Mouse (Mus musculus) neural tube, embryonic 14.5 days (tissue): Measurements from ENCODE around the gene Snx29. TPM values are rescaled to one million over a fixed set of nuclear protein-coding genes. Genes with fewer than 3 reads are reported as not detected.
"Not testable (repeated sequence)": the region's sequence is repeated elsewhere in the genome, so short reads cannot be mapped to it uniquely, and the experiment has no call there.

Experiments used
- ATAC-seq: fragments of 200-750 bp; cut with Nextera tagmentation; 2 replicates; pipeline ENCODE4 v1.8.0; 2017; ENCODE audit warnings: low read depth, mild to moderate bottlenecking, moderate TSS enrichment, moderate library complexity
- H3K27ac ChIP-seq: fragments of 300-500 bp; sonication (generic); 2 replicates; pipeline ENCODE4 v1.5.1; 2014; ENCODE audit warnings: low read depth, mild to moderate bottlenecking, control low read depth, low read length, moderate library complexity, mixed read lengths
- H3K27me3 ChIP-seq: fragments of 300-500 bp; sonication (generic); 2 replicates; pipeline ENCODE4 v1.6.1; 2014; ENCODE audit warnings: low read length; ENCODE audit not compliant: control insufficient read depth, insufficient read depth
- H3K36me3 ChIP-seq: fragments of 300-500 bp; sonication (generic); 2 replicates; pipeline ENCODE4 v1.6.1; 2014; ENCODE audit warnings: low read length, mixed read lengths; ENCODE audit not compliant: control insufficient read depth, insufficient read depth
- H3K4me1 ChIP-seq: fragments of 300-500 bp; sonication (generic); 2 replicates; pipeline ENCODE4 v1.6.1; 2014; ENCODE audit warnings: low read length; ENCODE audit not compliant: control insufficient read depth, insufficient read depth
- H3K4me2 ChIP-seq: fragments of 300-500 bp; sonication (generic); 2 replicates; pipeline ENCODE4 v1.6.1; 2014; ENCODE audit warnings: mild to moderate bottlenecking, low read depth, low read length, control low read depth
- H3K4me3 ChIP-seq: fragments of 300-500 bp; sonication (generic); 2 replicates; pipeline ENCODE4 v1.5.1; 2014; ENCODE audit warnings: low read depth, low read length, control low read depth, mixed read lengths
- H3K9ac ChIP-seq: fragments of 300-500 bp; sonication (generic); replicated peaks from 2 replicates; pipeline ENCODE4 v1.6.1; 2014; ENCODE audit warnings: low read depth, mild to moderate bottlenecking, control low read depth, low read length, mixed read lengths
- H3K9me3 ChIP-seq: fragments of 300-500 bp; sonication (generic); 2 replicates; pipeline ENCODE4 v1.6.1; 2016; ENCODE audit warnings: low read length; ENCODE audit not compliant: control insufficient read depth
- WGBS: fragments of 180-500 bp; shearing (Covaris S2); extraction: QIAGEN DNeasy Blood & Tissue Kit; methylation state at CpG from one replicate; pipeline ENCODE4 v1.1.7; 2014; 5-methylcytosine and 5-hydroxymethylcytosine counted together
- polyA plus RNA-seq: library from polyadenylated mRNA; unstranded; fragments of >200 nt; fragmentation: Nextera tagmentation; extraction: Ambion mirVana; gene quantifications from 2 replicates; pipeline ENCODE4 v1.2.1, GENCODE M21; 2014

The Snx29 gene
- polyA plus RNA-seq, 1 experiment from 2014 or later = 21.5 TPM

- no peaks in the 10 kb centered on the region for H3K4me1 ChIP-seq
- 93% methylated on average over 4 of the region's 4 CpGs for WGBS
- no peaks in the 10 kb centered on the region for H3K9me3 ChIP-seq
- H3K36me3 ChIP-seq = 0 out of 2 replicates have a peak, but pooled peaks cover 3% of the 10 kb centered on the region
- no peak overlapping the region for H3K27ac ChIP-seq
- no peak overlapping the region for H3K4me3 ChIP-seq
- no peak for ATAC-seq
- no peaks in the 10 kb centered on the region for H3K27me3 ChIP-seq
- H3K4me2 ChIP-seq = no peak overlapping the region
- H3K9ac ChIP-seq = no peak overlapping the region
These were observed 124.3 kb downstream of the Snx29 start for GRCm38 (mm10) chr16:11446977-11447376.

GRCm38 (mm10) chr16:11447905-11448304 is 125.2 kb downstream of the Snx29 start:
- no peaks in the 10 kb centered on the region for H3K4me1 ChIP-seq
- no peaks in the 10 kb centered on the region for H3K9me3 ChIP-seq
- H3K4me2 ChIP-seq = no peak overlapping the region
- H3K36me3 ChIP-seq = 0 out of 2 replicates have a peak, but pooled peaks cover 3% of the 10 kb centered on the region
- 96% methylated on average over 5 of the region's 5 CpGs for WGBS
- H3K4me3 ChIP-seq = no peak overlapping the region
- no peak overlapping the region for H3K9ac ChIP-seq
- no peak for ATAC-seq
- no peak overlapping the region for H3K27ac ChIP-seq
- no peaks in the 10 kb centered on the region for H3K27me3 ChIP-seq

GRCm38 (mm10) chr16:11448696-11449095 is 126.0 kb downstream of the Snx29 start:
- not testable (repeated sequence) for ATAC-seq, H3K4me2 ChIP-seq, H3K27me3 ChIP-seq, H3K27ac ChIP-seq, H3K4me1 ChIP-seq, H3K9me3 ChIP-seq, H3K36me3 ChIP-seq, H3K9ac ChIP-seq, H3K4me3 ChIP-seq
- WGBS = 96% methylated on average over 4 of the region's 4 CpGs

GRCm38 (mm10) chr16:11449344-11449743 is 126.6 kb downstream of the Snx29 start:
- Histone ChIP-seq H3K36me3 (0 out of 2 replicates have a peak, but pooled peaks cover 3% of the 10 kb centered on the region), H3K4me2 (no peak overlapping the region), H3K27me3 (no peaks in the 10 kb centered on the region), H3K4me3 (no peak overlapping the region), H3K9ac (no peak overlapping the region), H3K27ac (no peak overlapping the region), H3K9me3 (no peaks in the 10 kb centered on the region), H3K4me1 (no peaks in the 10 kb centered on the region)
- 89% methylated on average over 4 of the region's 4 CpGs for WGBS
- ATAC-seq = no peak

- Histone ChIP-seq H3K36me3 (0 out of 2 replicates have a peak, but pooled peaks cover 3% of the 10 kb centered on the region), H3K9ac (no peak overlapping the region), H3K4me3 (no peak overlapping the region), H3K9me3 (no peaks in the 10 kb centered on the region), H3K27me3 (no peaks in the 10 kb centered on the region), H3K4me1 (no peaks in the 10 kb centered on the region), H3K27ac (no peak overlapping the region), H3K4me2 (no peak overlapping the region)
- WGBS = 86% methylated on average over 4 of the region's 4 CpGs
- no peak for ATAC-seq
These were observed 127.9 kb downstream of the Snx29 start for GRCm38 (mm10) chr16:11450626-11451025.

- H3K9ac ChIP-seq = no peak overlapping the region
- H3K4me3 ChIP-seq = no peak overlapping the region
- no peaks in the 10 kb centered on the region for H3K9me3 ChIP-seq
- no peak overlapping the region for H3K4me2 ChIP-seq
- 95% methylated on average over 4 of the region's 4 CpGs for WGBS
- no peak overlapping the region for H3K27ac ChIP-seq
- ATAC-seq = no peak
- H3K36me3 ChIP-seq = no peaks in the 10 kb centered on the region
- no peaks in the 10 kb centered on the region for H3K4me1 ChIP-seq
- H3K27me3 ChIP-seq = no peaks in the 10 kb centered on the region
These were observed 132.2 kb downstream of the Snx29 start for GRCm38 (mm10) chr16:11454871-11455270.

GRCm38 (mm10) chr16:11455545-11456140 is 132.9 kb downstream of the Snx29 start:
- H3K27ac ChIP-seq = no peak overlapping the region
- no peak for ATAC-seq
- no peaks in the 10 kb centered on the region for H3K9me3 ChIP-seq
- WGBS = 79% methylated on average over 5 of the region's 5 CpGs
- no peak overlapping the region for H3K4me3 ChIP-seq
- no peaks in the 10 kb centered on the region for H3K4me1 ChIP-seq
- no peak overlapping the region for H3K9ac ChIP-seq
- no peak overlapping the region for H3K4me2 ChIP-seq
- no peaks in the 10 kb centered on the region for H3K36me3 ChIP-seq
- no peaks in the 10 kb centered on the region for H3K27me3 ChIP-seq

- ATAC-seq = no peak
These were observed 133.5 kb downstream of the Snx29 start for GRCm38 (mm10) chr16:11456141-11456645.

GRCm38 (mm10) chr16:11457136-11457535 is 134.4 kb downstream of the Snx29 start:
- H3K9me3 ChIP-seq = no peaks in the 10 kb centered on the region
- H3K4me3 ChIP-seq = no peak overlapping the region
- no peak for ATAC-seq
- no peak overlapping the region for H3K9ac ChIP-seq
- H3K27ac ChIP-seq = no peak overlapping the region
- WGBS = 91% methylated on average over 5 of the region's 5 CpGs
- H3K4me2 ChIP-seq = no peak overlapping the region
- H3K4me1 ChIP-seq = no peaks in the 10 kb centered on the region
- no peaks in the 10 kb centered on the region for H3K27me3 ChIP-seq
- H3K36me3 ChIP-seq = no peaks in the 10 kb centered on the region

More at GRCm38 (mm10) chr16:11456141-11456645, 133.5 kb downstream of the Snx29 start:
- no peaks in the 10 kb centered on the region for H3K27me3 ChIP-seq
- H3K9me3 ChIP-seq = no peaks in the 10 kb centered on the region
- H3K4me3 ChIP-seq = no peak overlapping the region
- no peak overlapping the region for H3K4me2 ChIP-seq
- WGBS = 79% methylated on average over 5 of the region's 5 CpGs
- no peak overlapping the region for H3K27ac ChIP-seq
- H3K4me1 ChIP-seq = no peaks in the 10 kb centered on the region
- H3K9ac ChIP-seq = no peak overlapping the region
- H3K36me3 ChIP-seq = no peaks in the 10 kb centered on the region
